Mouse (Mus musculus): ENCODE results near the gene Cacng6.

Gene Cacng6

DNA sequence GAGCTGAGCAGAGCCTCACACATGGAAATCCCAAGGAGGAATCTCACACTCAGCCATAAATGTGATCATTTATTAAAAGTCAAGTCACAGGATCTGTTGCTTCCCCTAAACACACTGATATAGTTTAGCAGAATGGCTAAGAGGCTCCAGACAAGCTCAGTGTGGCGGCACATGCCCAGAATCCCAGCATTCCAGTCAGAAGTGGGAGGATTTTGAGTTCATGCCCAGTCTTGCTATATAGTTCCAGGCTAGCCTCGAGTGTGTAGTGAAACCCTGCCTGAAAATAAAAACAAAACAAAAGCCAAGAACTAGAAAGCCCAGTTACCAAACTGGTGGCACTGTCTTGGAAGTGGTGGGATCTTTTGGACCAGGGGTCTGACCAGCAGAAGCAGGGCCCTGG lies 44.6 kb downstream of the Cacng6 start:
- DNase-seq: no peak

GRCm38 (mm10) chr7:3472774-3473173 lies 48.8 kb downstream of the Cacng6 start:
- no peak for DNase-seq

DNA sequence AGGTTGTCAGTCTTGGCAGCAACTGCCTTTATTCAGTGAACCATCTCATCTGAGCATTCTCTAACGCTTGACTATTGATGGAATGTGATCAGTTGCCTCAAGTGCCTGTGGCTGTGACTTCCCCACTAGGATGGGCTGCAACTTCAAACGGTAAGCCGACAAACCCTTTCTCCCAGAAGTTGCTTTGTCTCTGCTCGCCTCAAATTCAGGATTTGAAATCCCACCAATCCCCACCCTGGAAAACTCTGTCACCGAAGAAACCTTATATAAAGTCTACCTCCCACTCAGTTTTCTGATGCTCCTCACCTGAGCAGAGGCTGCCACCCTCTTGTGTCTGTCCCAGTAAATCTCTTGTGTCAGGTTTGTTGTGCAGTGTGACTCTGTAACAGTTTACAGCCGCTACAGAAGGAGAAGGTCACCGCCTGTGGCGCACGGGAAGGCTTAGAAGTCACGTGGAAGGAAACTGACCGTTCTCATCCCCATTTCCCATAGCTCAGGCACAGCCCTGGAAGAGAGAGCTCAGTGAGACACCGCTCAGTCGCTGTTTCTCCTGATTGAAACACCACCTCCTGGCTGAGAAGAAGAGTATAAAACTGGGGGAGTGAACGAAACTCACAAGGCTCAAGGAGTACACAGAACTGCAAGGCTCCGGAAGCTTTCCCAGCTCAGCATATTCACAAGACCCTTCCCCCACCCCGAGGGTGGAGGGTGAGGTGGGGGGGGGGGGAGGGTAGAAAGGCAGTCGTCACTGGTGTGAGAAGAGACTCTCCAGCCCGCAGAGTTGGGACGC lies 50.5 kb downstream of the Cacng6 start:
- peak in 1 of 2 experiments; percentile 19 for DNase-seq

- DNase-seq: no peak
Observed at GRCm38 (mm10) chr7:3476728-3477127, 52.7 kb downstream of the Cacng6 start.

DNA sequence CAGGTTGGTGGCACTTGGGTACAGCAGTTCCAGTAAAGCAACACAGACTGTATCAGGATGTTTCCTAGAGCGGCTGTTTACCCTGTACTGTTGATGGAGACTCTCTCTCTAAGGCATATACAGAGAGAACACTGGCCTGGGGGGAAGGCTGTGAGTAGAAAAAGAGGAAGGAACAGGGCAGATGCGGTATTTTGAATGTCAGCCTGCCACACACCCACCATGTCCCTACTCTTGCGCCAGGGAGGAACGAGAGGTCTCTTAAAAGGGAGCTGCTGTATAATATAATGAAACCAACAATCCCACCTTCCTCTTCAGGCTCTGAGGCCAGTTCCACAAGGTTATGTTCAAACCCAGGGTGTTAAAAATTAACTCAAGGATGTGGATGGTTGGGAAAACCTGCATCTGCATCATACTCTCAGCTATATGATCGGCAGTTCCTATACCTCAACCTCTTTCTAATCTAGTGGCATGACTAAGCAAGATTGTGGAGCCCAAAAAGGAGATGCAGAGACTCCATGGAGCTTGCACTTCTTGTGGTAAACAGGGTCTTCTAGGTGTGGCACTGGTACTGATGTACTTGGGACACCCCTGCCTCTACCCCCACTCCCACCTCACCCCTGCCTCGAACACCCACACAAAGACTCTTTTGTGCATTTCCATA lies 58.1 kb downstream of the Cacng6 start:
- no peak for DNase-seq
